Mouse (Mus musculus): ENCODE measurements around the gene Lnpep.

The Lnpep gene

DNA sequence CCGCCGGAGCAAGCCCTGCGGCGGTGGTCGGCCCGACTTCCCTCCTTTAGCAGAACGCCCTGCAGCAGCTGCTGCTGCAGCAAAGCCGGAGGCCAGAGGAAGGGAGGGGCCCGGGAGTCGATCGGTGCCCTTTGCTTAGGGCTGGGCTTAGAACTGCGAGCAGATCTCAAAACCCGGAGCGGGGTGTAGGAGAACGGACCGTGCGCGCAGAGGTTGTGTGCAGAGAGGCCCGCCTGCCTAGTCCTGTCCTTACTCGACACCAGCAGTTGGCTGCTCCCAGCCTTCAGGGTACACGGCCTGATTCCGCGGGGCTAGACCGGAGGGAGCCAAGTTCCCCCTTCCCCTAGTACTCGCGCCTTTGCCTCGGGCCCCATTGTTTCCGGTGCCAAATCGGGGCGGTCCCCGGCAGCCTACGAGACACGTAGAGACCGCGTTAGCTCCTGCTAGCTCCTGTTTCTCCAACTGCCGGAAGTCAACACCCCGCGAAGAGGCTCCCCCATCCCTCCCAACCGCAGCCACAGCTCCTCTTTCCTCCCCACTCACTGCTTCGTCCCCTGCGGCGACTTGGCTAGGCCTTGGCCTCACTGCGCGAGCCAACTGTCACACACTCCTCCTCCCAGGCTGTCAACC lies at the start of gene Lnpep:
TSS of gene Lnpep (minus strand) at position 94 of the 630 bp plus-strand sequence.
- in situ Hi-C loops (cut with MboI; ENCODE audit: unreplicated experiment in 2 of 2) = loop anchor here (5.0 to 25.0 kb wide), 5 partner anchors 38 to 1860 kb away; no protein-coding TSS in a partner anchor

DNA sequence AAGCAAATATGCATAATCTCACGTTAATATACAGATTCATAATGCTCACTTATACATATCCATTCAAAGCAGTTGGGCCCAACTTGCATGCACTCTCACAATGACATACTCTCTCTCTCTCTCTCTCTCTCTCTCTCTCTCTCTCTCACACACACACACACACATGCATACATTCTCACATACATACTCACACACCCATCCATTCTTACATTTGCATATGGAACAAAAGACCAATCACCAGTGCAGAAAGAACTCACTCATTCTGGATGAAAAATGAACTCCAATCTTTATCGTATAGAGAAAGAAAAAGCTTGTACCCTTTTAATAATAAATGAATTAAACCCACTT lies 31.0 kb upstream of the Lnpep start:
- in situ Hi-C loops (cut with MboI; ENCODE audit: unreplicated experiment in 2 of 2) = no loop called here

DNA sequence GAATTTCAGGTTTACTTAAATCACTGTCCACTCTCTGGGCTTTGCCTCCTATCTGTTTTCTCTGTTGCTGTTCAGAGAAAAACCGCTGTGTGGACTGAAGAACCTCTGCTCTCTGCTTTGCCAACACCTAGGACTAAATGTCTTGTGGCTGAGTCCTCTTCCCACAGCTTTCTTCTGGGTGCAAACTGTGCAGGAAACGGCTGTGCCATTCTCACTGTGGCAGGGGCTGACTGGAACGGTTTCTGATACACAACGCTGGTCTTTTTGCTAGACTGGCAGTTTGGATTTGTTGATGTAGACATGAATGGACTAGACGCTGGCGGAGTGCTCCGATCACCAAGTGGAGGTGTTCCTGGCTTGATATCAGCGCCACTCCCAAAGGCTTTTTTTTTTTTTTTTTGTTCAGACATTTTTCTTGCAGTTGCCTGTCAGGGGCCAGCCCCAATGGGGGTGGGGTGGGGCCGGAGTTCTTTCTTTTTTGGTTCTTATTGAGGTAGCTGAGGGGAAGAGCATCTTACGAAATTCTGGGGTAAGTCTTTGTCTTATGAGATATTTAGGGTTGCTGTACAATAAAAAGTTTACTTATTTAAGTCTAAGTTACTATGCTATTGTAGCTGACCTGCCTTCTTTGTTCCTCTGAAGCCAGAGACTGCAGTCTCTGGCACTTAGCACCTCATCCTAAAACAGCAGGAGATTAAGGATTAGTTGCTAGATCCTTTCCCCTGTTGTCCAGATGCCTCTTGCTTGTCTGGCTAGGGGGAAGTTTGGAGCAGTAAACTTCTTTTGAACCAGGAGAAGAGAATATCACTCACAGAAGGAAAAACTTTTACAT lies 30.4 kb upstream of the Lnpep start:
- in situ Hi-C loops (cut with MboI; ENCODE audit: unreplicated experiment in 2 of 2) = no loop called here

DNA sequence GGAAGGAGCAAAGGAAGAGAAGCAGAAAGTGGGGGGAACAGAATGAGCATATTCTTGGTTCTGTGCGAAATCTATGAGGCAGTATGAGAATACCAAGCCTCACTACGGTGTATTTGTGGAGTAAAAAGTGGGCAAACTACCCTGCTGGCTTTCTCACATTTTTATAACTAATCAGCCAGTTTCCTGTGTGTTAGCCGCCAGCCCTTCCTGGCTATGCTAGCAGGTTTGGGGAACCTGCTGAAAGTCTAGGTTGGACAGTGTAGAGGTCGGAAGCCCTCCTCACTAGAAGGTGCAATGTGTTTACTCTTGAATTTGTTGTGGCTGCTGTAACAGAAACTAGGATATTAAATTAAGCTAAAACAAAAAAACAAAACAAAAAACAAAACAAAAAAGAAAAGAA lies 27.7 kb upstream of the Lnpep start:
- in situ Hi-C loops (cut with MboI; ENCODE audit: unreplicated experiment in 2 of 2) = no loop called here

DNA sequence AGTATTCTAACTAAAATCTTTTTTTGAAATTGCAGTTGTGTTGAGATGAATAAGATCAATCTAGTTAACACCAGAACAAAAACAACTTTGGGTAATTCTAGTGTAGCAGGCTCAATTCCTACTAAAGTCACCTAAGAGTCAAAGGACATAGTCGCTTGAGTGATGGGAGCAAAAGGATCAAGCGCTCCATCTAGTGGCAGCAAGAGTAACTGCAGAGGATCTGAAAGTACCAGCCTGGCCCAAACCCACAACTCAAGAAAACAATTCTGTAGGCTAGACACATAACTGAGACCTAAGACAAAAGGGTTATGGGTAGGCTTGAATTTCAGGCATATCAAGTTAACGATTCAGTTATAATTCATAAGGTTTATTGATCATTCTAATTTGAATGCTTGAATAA lies 20.9 kb upstream of the Lnpep start:
- in situ Hi-C loops (cut with MboI; ENCODE audit: unreplicated experiment in 2 of 2) = loop anchor here (5.0 to 25.0 kb wide), 9 partner anchors 71 to 1858 kb away; no protein-coding TSS in a partner anchor

DNA sequence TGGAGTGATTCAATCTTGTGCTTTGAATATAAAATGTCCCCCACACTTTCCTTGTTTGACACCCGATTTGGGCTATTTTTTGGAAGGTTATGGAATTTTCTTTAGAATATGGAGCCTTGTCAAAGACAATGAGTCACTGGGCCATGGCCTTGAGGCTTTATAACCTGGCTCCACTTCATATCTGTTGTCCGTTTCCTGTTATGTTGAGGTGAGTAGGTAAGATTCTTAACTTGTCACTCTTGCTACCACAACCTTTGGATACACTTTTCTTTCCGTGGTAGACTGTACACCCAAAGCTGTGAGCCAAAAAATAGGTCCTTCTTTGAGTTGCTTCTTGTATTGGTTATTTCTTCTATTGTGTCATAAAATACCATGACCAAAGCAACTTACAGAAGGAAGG lies 12.5 kb upstream of the Lnpep start:
- in situ Hi-C loops (cut with MboI; ENCODE audit: unreplicated experiment in 2 of 2) = loop anchor here (10.0 to 25.0 kb wide), 4 partner anchors 400 to 1850 kb away; no protein-coding TSS in a partner anchor

DNA sequence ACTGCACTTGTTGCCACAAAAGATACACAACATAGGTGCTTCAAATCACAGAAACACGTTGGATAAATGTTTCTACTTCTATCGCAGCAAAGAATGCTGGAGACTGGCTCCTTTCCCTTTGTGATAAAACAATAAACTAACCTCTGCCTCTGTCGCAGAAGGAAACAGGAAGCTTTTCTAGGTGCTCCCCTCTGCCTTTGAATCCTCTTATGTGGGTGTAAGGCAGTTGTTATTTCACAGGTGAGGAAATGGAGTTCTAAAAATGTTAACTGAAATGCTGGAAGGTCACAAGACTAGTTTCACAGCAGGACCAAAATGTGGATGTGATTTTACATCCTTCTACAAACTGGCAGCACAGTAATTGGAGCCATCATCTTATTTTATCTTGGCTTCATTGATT lies 11.3 kb upstream of the Lnpep start:
- in situ Hi-C loops (cut with MboI; ENCODE audit: unreplicated experiment in 2 of 2) = loop anchor here (10.0 to 25.0 kb wide), 4 partner anchors 399 to 1849 kb away; no protein-coding TSS in a partner anchor

DNA sequence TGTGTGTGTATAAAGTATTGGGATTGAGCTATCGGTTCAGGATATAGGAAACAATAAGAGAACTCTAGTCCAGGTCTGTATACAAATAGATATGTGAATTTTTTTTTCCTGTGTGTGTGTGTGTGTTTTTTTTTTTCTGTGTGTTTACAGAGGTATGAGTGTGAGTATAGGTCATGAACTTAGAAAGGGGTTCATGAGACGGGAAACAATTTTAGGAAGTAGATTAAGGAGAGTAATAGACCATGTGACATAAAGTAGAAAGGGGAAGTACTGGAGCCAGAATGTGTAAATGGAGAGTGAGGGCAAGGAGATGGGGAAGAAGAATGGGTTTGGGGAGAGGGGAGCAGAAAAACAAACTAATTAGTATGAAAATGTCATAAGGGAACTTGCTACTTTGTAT lies 9.2 kb upstream of the Lnpep start:
- in situ Hi-C loops (cut with MboI; ENCODE audit: unreplicated experiment in 2 of 2) = loop anchor here (5.0 to 25.0 kb wide), 5 partner anchors 107 to 1847 kb away; no protein-coding TSS in a partner anchor

DNA sequence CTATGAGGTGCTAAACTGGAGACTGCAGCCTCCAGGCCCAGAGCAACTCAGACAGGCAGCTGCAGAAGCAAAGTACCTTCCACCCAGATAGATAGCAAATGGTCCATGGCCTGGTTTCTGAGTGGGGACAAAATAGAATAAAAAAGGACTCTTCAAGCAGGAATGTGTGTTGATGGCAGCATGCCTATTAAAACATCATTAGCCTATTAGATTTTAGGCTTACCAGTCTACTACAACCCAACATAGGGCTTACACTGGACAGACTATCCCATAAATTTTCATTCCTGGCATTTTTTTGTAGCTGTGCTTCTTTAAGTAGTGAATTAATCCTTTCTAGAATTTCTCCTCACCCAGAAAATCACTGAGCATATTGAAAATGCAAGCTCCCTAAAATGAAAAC lies 7.1 kb upstream of the Lnpep start:
- in situ Hi-C loops (cut with MboI; ENCODE audit: unreplicated experiment in 2 of 2) = loop anchor here (5.0 to 25.0 kb wide), 5 partner anchors 105 to 1845 kb away; no protein-coding TSS in a partner anchor

DNA sequence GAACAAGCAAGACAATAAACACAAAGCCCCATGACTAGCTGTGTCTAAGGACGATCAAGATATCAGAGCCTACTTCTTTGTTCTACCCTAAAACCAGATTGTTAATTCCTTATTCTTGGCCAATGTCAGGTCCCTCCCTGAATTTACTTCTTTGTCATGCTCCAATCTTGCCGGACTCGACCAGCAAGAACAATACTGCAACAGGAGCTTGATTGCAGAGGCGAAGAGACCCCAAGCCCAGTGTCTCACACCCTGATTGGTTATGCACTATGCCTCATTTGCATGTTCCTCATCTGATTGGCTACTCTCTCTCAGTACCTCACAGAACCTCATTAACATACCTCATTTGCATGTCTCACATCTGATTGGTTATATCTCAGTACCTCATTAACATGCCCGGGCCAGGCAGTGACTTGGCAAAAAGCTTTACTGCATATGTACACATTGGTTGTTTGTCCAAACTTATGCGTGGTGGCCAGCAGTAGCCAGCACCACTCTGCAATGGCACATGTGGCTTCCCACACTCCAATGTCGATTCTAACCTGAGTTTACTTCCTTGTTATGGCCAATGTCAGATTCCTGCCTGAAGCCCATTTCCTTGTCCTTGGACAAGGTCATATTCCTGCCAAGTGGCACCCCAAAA lies 3.5 kb upstream of the Lnpep start:
- in situ Hi-C loops (cut with MboI; ENCODE audit: unreplicated experiment in 2 of 2) = loop anchor here (5.0 to 25.0 kb wide), 5 partner anchors 41 to 1864 kb away; no protein-coding TSS in a partner anchor

DNA sequence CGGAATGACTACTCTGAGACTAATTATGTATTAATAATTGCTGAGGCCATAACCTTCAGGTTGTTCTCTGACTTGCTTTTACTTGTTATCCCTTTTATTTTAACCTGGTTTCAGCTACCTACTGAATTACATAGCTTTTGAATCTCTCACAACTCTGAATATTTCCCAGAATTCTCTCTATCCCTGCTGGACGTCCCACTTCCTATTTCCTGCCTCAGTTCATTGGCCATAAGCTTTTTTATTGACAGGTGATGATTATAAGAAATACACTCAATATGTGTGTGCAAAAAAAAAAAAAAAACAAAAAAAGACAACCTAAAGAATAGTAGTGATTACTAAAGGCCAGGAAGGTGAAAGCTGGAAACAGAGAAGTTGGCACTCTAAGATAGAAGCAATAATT lies 2.7 kb upstream of the Lnpep start:
- in situ Hi-C loops (cut with MboI; ENCODE audit: unreplicated experiment in 2 of 2) = loop anchor here (5.0 to 25.0 kb wide), 5 partner anchors 40 to 1863 kb away; no protein-coding TSS in a partner anchor

DNA sequence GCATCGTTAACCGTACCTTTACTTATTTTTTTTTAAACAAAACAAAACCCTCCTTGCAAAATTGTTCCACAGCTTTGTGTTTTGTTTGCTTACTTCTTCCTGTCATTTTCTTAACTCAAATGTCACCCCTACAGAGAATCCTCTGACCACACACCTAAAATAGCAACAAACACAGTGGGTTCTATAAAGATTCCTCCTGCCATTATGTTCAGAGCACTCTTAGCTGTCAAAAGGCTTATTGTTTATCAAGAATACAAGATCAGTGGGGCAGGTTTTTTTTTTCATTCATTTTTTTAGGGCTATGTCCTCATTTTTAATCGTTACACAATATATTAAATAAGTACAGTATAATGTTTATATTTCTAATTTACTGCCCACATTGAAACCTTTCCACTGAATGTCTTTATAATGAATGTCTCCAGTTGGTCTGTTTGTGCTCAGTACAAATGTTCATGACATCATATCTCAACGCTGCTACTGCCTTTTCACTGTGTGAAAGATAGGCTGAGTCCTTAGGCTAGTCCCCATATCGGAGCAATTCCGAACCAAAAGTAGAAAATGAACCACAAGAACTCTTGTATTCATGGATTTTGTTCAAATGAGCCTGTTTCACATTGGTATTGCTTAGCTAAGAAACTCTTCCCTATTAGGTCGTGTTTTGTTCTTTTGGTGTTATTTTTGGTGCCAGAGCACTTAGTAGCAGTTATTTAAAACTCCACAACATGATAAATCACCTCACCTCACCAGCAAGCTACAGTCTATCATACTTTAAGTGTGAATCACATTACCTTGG lies 1.2 kb upstream of the Lnpep start:
- in situ Hi-C loops (cut with MboI; ENCODE audit: unreplicated experiment in 2 of 2) = loop anchor here (5.0 to 25.0 kb wide), 5 partner anchors 39 to 1861 kb away; no protein-coding TSS in a partner anchor

DNA sequence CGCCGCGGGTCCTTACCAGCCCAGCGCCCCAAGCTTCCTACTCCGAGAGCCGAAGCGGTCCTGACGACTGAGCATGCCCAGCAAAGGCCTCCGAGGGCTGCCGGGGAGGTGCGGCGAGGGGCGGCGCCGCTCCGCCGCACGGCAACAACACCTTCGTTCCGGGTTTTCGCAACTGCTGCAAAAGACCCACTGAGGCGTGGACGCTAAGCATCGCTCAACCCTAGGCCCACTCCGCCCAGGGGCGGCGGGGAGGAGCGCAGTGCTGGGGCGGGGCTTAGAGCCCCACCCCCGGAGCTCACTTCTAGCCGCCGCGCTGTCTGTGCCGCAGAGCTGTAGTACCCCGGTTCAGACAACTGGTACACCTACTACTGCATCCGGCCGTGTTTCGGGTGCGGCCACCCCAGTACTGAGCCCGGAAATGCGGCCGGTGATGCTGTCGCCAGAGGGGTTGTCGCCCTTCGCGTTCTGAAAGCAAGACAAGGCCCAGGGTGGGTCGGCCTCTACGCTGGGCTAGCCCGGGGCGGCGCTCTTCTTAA lies 361 bp downstream of the Lnpep start:
- in situ Hi-C loops (cut with MboI; ENCODE audit: unreplicated experiment in 2 of 2) = loop anchor here (5.0 to 10.0 kb wide), 2 partner anchors 37 to 1860 kb away; no protein-coding TSS in a partner anchor

DNA sequence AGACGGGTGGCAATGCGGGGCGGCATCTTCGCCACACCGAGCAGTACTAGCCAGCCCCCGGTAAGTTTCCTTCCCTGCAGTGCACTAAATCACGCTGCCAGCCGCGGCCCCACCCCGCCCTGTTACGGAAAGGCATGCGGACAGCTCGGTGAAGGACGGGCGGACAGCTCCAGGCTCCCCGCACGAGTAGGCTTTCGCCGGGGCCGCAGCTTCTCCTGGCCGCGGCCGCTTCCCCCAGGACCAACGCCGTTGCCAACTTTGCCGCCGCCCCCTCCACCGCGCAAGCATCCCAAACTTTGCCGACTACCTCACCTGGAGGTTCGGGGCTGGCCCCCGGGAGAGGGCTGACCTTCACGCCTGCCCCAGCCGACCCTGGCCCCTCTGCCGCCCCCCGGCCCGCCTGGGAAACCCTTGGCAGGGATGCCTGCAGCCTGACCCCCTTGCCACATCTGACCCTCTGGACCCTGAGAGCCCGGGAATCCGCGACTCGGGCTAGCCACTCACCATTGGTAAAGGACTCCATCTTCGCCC lies 895 bp downstream of the Lnpep start:
- in situ Hi-C loops (cut with MboI; ENCODE audit: unreplicated experiment in 2 of 2) = loop anchor here (5.0 to 10.0 kb wide), 2 partner anchors 37 to 1859 kb away; no protein-coding TSS in a partner anchor

DNA sequence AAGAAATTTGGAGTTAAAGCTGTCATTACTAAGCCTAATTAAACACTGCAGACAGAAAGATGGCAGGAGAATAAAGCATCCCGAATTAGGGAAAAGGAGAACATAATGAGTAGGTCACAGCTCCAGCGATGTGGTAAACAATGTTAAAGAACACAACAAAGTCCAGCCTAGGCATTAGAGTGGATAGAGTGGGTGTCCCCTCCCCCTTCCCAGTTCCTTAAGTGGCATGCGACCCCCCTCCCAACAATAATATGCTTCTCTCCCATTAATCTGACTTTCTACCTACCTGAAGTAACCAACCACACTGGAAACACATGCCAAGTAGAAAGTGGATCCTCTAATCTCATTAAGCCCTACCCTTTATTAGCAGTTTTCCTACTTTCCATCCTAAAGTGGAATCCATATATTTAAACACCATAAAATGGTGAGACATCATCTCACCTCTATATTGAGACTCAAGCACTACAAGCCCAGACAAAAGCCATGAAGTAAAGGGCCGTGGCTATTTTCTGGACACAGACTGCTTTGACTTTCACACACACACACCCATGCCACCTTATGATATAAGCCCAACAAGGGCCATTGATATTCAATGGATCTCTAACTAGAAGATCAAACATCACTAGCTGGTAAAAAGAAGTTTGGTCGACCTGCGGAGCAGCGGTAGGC lies 1.5 kb downstream of the Lnpep start:
- in situ Hi-C loops (cut with MboI; ENCODE audit: unreplicated experiment in 2 of 2) = loop anchor here (5.0 to 10.0 kb wide), 2 partner anchors 36 to 1859 kb away; no protein-coding TSS in a partner anchor

DNA sequence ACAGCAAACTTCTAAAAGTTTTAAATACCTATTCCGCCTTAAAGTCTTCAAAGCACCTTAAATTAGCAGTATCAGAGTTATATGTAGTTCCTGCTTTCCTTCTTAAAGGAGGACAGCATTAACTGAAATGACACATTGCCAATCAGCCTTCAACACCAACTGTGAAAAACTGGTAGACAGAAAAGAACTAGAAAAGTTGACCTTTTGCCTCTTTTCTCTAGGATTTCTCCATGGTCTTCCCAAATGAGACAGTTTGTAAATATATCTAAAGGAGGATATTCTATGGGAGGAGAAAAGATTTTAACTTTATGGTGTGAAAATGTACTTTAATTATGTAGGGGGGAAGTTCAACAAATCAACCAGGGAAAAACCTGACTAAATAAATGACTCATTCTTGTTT lies 2.3 kb downstream of the Lnpep start:
- in situ Hi-C loops (cut with MboI; ENCODE audit: unreplicated experiment in 2 of 2) = loop anchor here (5.0 to 10.0 kb wide), 2 partner anchors 35 to 1858 kb away; no protein-coding TSS in a partner anchor

DNA sequence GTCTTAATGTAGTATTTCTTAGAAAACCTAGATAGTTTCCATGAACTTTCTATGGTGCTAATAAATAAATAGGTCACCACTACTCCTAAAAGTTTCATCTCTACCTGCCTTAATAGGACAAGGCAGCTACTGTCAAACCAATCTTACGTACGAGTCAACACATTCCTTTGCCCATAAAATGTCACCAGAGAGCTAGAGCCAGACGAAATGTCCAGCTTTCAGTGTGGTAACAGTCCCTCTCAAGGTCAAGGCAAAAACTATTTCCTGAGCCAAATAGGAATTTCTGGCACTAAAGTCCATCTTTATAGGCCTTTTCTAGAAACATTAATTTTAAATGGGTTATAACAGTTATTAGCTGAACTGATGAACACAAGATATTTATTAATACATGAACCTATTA lies 3.3 kb downstream of the Lnpep start:
- in situ Hi-C loops (cut with MboI; ENCODE audit: unreplicated experiment in 2 of 2) = loop anchor here (5.0 to 10.0 kb wide), 2 partner anchors 34 to 1857 kb away; no protein-coding TSS in a partner anchor

DNA sequence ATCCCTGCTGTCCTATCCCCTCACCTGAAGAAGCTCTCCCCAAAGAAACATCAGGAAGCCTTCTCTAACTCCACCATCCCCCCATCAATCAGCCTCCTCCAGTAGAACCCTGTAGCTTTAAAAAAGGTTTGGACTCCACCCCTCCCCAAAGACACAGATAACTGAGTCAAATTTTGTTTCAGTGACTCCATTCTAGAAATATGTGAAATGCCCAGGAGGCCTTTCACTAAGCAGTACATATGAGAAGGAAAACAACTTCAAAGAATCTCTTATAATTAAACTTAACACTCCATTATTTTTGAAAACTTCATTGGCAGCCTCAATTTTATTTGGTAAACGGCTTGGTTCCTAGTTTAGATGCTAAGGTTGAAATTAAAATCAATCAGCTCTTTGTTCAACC lies 6.4 kb downstream of the Lnpep start:
- in situ Hi-C loops (cut with MboI; ENCODE audit: unreplicated experiment in 2 of 2) = no loop called here
